Comparison of ENCODE assay signal across 13 mouse cellular contexts in genomic region chr13:102647511-102647910, GRCm38 (mm10).
"Had no signal": no experiment of that assay in that cellular context is flagged by ENCODE, and none has a peak within 500 bp of the region (broad histone marks: within the 10 kb centered on the region; RNA-seq: fewer than 3 reads in every experiment).

No protein-coding gene starts in this region.

- ATAC-seq: intestine, embryonic 15.5 days; lung, postnatal 0 days; midbrain, embryonic 16.5 days had no signal

- H3K9me3 ChIP-seq: intestine, embryonic 15.5 days; kidney, embryonic 15.5 days; limb, embryonic 10.5 days; stomach, embryonic 15.5 days had no signal

- H3K27ac ChIP-seq: intestine, embryonic 15.5 days; limb, embryonic 10.5 days; liver, embryonic 14.5 days; stomach, embryonic 15.5 days had no signal

- H3K36me3 ChIP-seq: intestine, embryonic 15.5 days; kidney, embryonic 15.5 days; limb, embryonic 10.5 days; stomach, embryonic 15.5 days had no signal

- H3K4me2 ChIP-seq: intestine, embryonic 15.5 days; kidney, embryonic 15.5 days; midbrain, embryonic 11.5 days; stomach, embryonic 15.5 days had no signal

- DNase-seq: kidney, adult 18-20 months; kidney, postnatal 14 days; lung, adult 2 months; lung, postnatal 36 days; right cerebral cortex, postnatal 14 days had no signal

- H3K9ac ChIP-seq: intestine, embryonic 15.5 days; kidney, embryonic 15.5 days; liver, embryonic 14.5 days; stomach, embryonic 15.5 days had no signal

- H3K27me3 ChIP-seq: intestine, embryonic 15.5 days; kidney, embryonic 15.5 days; stomach, embryonic 15.5 days had no signal

- H3K4me3 ChIP-seq: intestine, embryonic 15.5 days; kidney, embryonic 15.5 days; limb, embryonic 10.5 days; stomach, embryonic 15.5 days had no signal
